Mouse (Mus musculus) heart, embryonic 13.5 days (tissue): ENCODE data around the gene Cep128. TPM values are rescaled to one million over a fixed set of nuclear protein-coding genes. Genes with fewer than 3 reads are reported as not detected.
A peak's percentile ranks its signal among the peaks of the same experiment; 100 is the strongest.

Experiments used
- ATAC-seq: fragments of 200-750 bp; cut with Nextera tagmentation; 2 replicates; pipeline ENCODE4 v1.8.0; 2017; ENCODE audit warnings: moderate TSS enrichment; ENCODE audit not compliant: insufficient number of reproducible peaks, low FRiP score, low TSS enrichment; ENCODE audit errors: extremely low read depth
- H3K27ac ChIP-seq: fragments of 300-500 bp; sonication (generic); replicated peaks from 2 replicates; pipeline ENCODE4 v1.5.1; 2015; ENCODE audit warnings: moderate library complexity, mild to moderate bottlenecking, inconsistent platforms
- H3K27me3 ChIP-seq: fragments of 300-500 bp; sonication (generic); replicated peaks from 2 replicates; pipeline ENCODE4 v1.6.1; 2015; ENCODE audit warnings: mild to moderate bottlenecking, inconsistent platforms
- H3K36me3 ChIP-seq: fragments of 300-500 bp; sonication (generic); 2 replicates; pipeline ENCODE4 v1.6.1; 2015; ENCODE audit warnings: mild to moderate bottlenecking, inconsistent platforms
- H3K4me1 ChIP-seq: fragments of 300-500 bp; sonication (generic); 2 replicates; pipeline ENCODE4 v1.6.1; 2015; ENCODE audit warnings: inconsistent platforms
- H3K4me2 ChIP-seq: fragments of 300-500 bp; sonication (generic); 2 replicates; pipeline ENCODE4 v1.6.1; 2015; ENCODE audit warnings: inconsistent platforms, mild to moderate bottlenecking, moderate library complexity
- H3K4me3 ChIP-seq: fragments of 300-500 bp; sonication (generic); 2 replicates; pipeline ENCODE4 v1.5.1; 2015; ENCODE audit warnings: moderate library complexity, mild to moderate bottlenecking, inconsistent platforms
- H3K9ac ChIP-seq: fragments of 300-500 bp; sonication (generic); 2 replicates; pipeline ENCODE4 v1.6.1; 2015; ENCODE audit warnings: inconsistent platforms, mild to moderate bottlenecking, moderate library complexity
- H3K9me3 ChIP-seq: fragments of 300-500 bp; sonication (generic); 2 replicates; pipeline ENCODE4 v1.6.1; 2016; ENCODE audit warnings: inconsistent platforms
- WGBS: fragments of 180-500 bp; shearing (Covaris S2); methylation state at CpG from one replicate; pipeline ENCODE4 v1.1.7; 2015; ENCODE audit warnings: mixed read lengths; 5-methylcytosine and 5-hydroxymethylcytosine counted together
- polyA plus RNA-seq: library from polyadenylated mRNA; unstranded; fragments of >200 nt; fragmentation: Nextera tagmentation; extraction: Ambion mirVana; gene quantifications from 2 replicates; pipeline ENCODE4 v1.2.1, GENCODE M21; 2015

The Cep128 gene
- 6.0 and 6.3 TPM in 2 replicates for polyA plus RNA-seq

GRCm38 (mm10) chr12:91384281-91385017, at the start of gene Cep128, which contains the start of gene Tshr:
TSS of gene Cep128 (minus strand) at chr12:91384409.
TSS of gene Tshr (plus strand) at chr12:91384563.
- peak within 1 kb of the TSS; percentile 81 for H3K9ac ChIP-seq
- peak within 1 kb of the TSS; percentile 82 for H3K4me3 ChIP-seq
- H3K4me2 ChIP-seq: peak within 1 kb of the TSS; percentile 86
- 1% methylated on average over 27 of the region's 27 CpGs for WGBS
- no peak within 1 kb of the TSS for H3K27ac ChIP-seq
- peaks cover 3% of the 10 kb centered on the region; the same call in 1 of the 2 replicates for H3K36me3 ChIP-seq
- no peaks in the 10 kb centered on the region for H3K9me3 ChIP-seq
- H3K27me3 ChIP-seq: no peaks in the 10 kb centered on the region
- ATAC-seq: peak; percentile 99
- peaks cover 10% of the 10 kb centered on the region for H3K4me1 ChIP-seq

- Histone ChIP-seq H3K4me2 (no peak overlapping the region), H3K36me3 (no peaks in the 10 kb centered on the region), H3K4me1 (no peaks in the 10 kb centered on the region), H3K9me3 (no peaks in the 10 kb centered on the region), H3K27me3 (no peaks in the 10 kb centered on the region), H3K27ac (no peak overlapping the region), H3K4me3 (no peak overlapping the region), H3K9ac (no peak overlapping the region)
- 54% methylated on average over 2 of the region's 2 CpGs for WGBS
- ATAC-seq: no peak
Measured at GRCm38 (mm10) chr12:91427129-91427528, 42.9 kb upstream of the Cep128 start.

GRCm38 (mm10) chr12:91426499-91426898, 42.3 kb upstream of the Cep128 start:
- no peak overlapping the region for H3K27ac ChIP-seq
- H3K27me3 ChIP-seq: no peaks in the 10 kb centered on the region
- H3K4me3 ChIP-seq: no peak overlapping the region
- no peak overlapping the region for H3K4me2 ChIP-seq
- no peak for ATAC-seq
- WGBS: 50% methylated on average over 4 of the region's 4 CpGs
- H3K4me1 ChIP-seq: peaks cover 2% of the 10 kb centered on the region; the same call in 1 of the 2 replicates
- H3K9me3 ChIP-seq: no peaks in the 10 kb centered on the region
- H3K36me3 ChIP-seq: no peaks in the 10 kb centered on the region
- no peak overlapping the region for H3K9ac ChIP-seq

- H3K9me3 ChIP-seq: no peaks in the 10 kb centered on the region
- H3K4me2 ChIP-seq: no peak overlapping the region
- no peak for ATAC-seq
- no peak overlapping the region for H3K4me3 ChIP-seq
- H3K9ac ChIP-seq: no peak overlapping the region
- H3K4me1 ChIP-seq: peaks cover 4% of the 10 kb centered on the region; the same call in 1 of the 2 replicates
- H3K36me3 ChIP-seq: no peaks in the 10 kb centered on the region
- no peaks in the 10 kb centered on the region for H3K27me3 ChIP-seq
- H3K27ac ChIP-seq: no peak overlapping the region
- 69% methylated on average over 11 of the region's 11 CpGs for WGBS
Measured at GRCm38 (mm10) chr12:91423125-91423820, 39.1 kb upstream of the Cep128 start.

- Histone ChIP-seq H3K36me3 (no peaks in the 10 kb centered on the region), H3K9me3 (no peaks in the 10 kb centered on the region), H3K4me3 (no peak overlapping the region), H3K4me2 (no peak overlapping the region), H3K27ac (no peak overlapping the region), H3K27me3 (no peaks in the 10 kb centered on the region), H3K4me1 (peaks cover 4% of the 10 kb centered on the region; the same call in 1 of the 2 replicates), H3K9ac (no peak overlapping the region)
- 43% methylated on average over 9 of the region's 9 CpGs for WGBS
- no peak for ATAC-seq
Measured at GRCm38 (mm10) chr12:91421272-91421671, 37.1 kb upstream of the Cep128 start.

- Histone ChIP-seq H3K9me3 (no peaks in the 10 kb centered on the region), H3K4me3 (no peak overlapping the region), H3K9ac (no peak overlapping the region), H3K4me2 (no peak overlapping the region), H3K4me1 (peaks cover 4% of the 10 kb centered on the region; the same call in 1 of the 2 replicates), H3K27ac (no peak overlapping the region), H3K36me3 (no peaks in the 10 kb centered on the region), H3K27me3 (no peaks in the 10 kb centered on the region)
- whole genome bisulfite sequencing: 52% methylated on average over 7 of the region's 7 CpGs
- no peak for ATAC-seq
Measured at GRCm38 (mm10) chr12:91418791-91419190, 34.6 kb upstream of the Cep128 start.

- H3K9me3 ChIP-seq: no peaks in the 10 kb centered on the region
- peaks cover 4% of the 10 kb centered on the region; the same call in 1 of the 2 replicates for H3K4me1 ChIP-seq
- no peak overlapping the region for H3K4me3 ChIP-seq
- no peak overlapping the region for H3K27ac ChIP-seq
- ATAC-seq: no peak
- WGBS: 89% methylated on average over 7 of the region's 7 CpGs
- H3K4me2 ChIP-seq: no peak overlapping the region
- H3K27me3 ChIP-seq: no peaks in the 10 kb centered on the region
- no peak overlapping the region for H3K9ac ChIP-seq
- no peaks in the 10 kb centered on the region for H3K36me3 ChIP-seq
Measured at GRCm38 (mm10) chr12:91416828-91417227, 32.6 kb upstream of the Cep128 start.

- H3K27me3 ChIP-seq: no peaks in the 10 kb centered on the region
- no peaks in the 10 kb centered on the region for H3K4me1 ChIP-seq
- no peak overlapping the region for H3K9ac ChIP-seq
- H3K36me3 ChIP-seq: no peaks in the 10 kb centered on the region
- no peak overlapping the region for H3K4me3 ChIP-seq
- H3K27ac ChIP-seq: no peak overlapping the region
- no peaks in the 10 kb centered on the region for H3K9me3 ChIP-seq
- no peak for ATAC-seq
- no peak overlapping the region for H3K4me2 ChIP-seq
- WGBS: 63% methylated on average over 6 of the region's 6 CpGs
Measured at GRCm38 (mm10) chr12:91415112-91415511, 30.9 kb upstream of the Cep128 start.

- H3K4me1 ChIP-seq: no peaks in the 10 kb centered on the region
- H3K9me3 ChIP-seq: no peaks in the 10 kb centered on the region
- no peaks in the 10 kb centered on the region for H3K27me3 ChIP-seq
- WGBS: 67% methylated on average over 7 of the region's 7 CpGs
- H3K27ac ChIP-seq: no peak overlapping the region
- H3K4me2 ChIP-seq: no peak overlapping the region
- no peaks in the 10 kb centered on the region for H3K36me3 ChIP-seq
- no peak overlapping the region for H3K9ac ChIP-seq
- ATAC-seq: no peak
- H3K4me3 ChIP-seq: no peak overlapping the region
Measured at GRCm38 (mm10) chr12:91412461-91413182, 28.4 kb upstream of the Cep128 start.

- Histone ChIP-seq H3K36me3 (no peaks in the 10 kb centered on the region), H3K27me3 (no peaks in the 10 kb centered on the region), H3K4me2 (no peak overlapping the region), H3K4me3 (no peak overlapping the region), H3K27ac (no peak overlapping the region), H3K9ac (no peak overlapping the region), H3K4me1 (no peaks in the 10 kb centered on the region), H3K9me3 (no peaks in the 10 kb centered on the region)
- ATAC-seq: no peak
- WGBS: 74% methylated on average over 4 of the region's 4 CpGs
Measured at GRCm38 (mm10) chr12:91410306-91410705, 26.1 kb upstream of the Cep128 start.

- ATAC-seq: 0 out of 2 replicates have a peak, but pooled peaks have one; percentile 8
- peaks cover 56% of the 10 kb centered on the region for H3K27me3 ChIP-seq
Measured at GRCm38 (mm10) chr12:91401049-91401352, 16.8 kb upstream of the Cep128 start.

More at GRCm38 (mm10) chr12:91401049-91401352, 16.8 kb upstream of the Cep128 start:
- peak overlapping the region; percentile 74 for H3K9ac ChIP-seq
- H3K4me3 ChIP-seq: peak overlapping the region; percentile 58
- WGBS: 4% methylated on average over 12 of the region's 12 CpGs
- H3K9me3 ChIP-seq: no peaks in the 10 kb centered on the region
- peak overlapping the region; percentile 96 for H3K4me2 ChIP-seq
- no peaks in the 10 kb centered on the region for H3K36me3 ChIP-seq
- H3K27ac ChIP-seq: no peak overlapping the region
- peaks cover 5% of the 10 kb centered on the region for H3K4me1 ChIP-seq
